Mouse (Mus musculus) thymus, adult 2 months (tissue): ENCODE measurements around the gene Zfp334.

Experiments
- CTCF ChIP-seq: fragments of 200-500 bp; IDR thresholded peaks from 2 replicates; pipeline ENCODE4 v1.5.1; 2012; ENCODE audit warnings: mild to moderate bottlenecking, control low read depth, low read length, moderate library complexity, borderline replicate concordance; ENCODE audit not compliant: control insufficient read depth, poor library complexity, insufficient read depth; ENCODE audit errors: extremely low read depth
- POLR2A ChIP-seq: fragments of 200-500 bp; IDR thresholded peaks from 2 replicates; pipeline ENCODE4 v1.6.1; 2012; ENCODE audit warnings: mild to moderate bottlenecking, low read length, control low read depth, moderate library complexity; ENCODE audit not compliant: control insufficient read depth, poor library complexity, insufficient read depth; ENCODE audit errors: extremely low read depth

DNA sequence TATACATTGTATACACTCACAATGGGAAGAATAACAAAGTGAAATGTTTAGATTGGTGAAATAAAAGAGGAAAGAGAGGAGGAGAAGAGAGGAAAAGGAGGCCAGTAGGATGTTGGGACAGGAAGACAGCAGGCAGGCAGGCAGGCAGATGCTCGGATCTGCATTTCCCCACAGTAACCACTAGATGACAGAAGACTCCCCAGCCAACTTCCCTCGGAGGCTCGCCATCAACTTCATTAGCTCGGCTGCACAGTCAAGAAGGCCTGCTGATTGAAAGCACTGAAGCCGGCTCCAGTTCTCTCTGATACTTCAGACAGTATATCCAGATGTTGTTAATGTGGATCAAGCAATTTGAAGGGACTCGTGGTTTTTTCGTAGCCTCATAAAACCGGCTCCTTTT is 3.5 kb upstream of the Zfp334 start:
- TF ChIP-seq POLR2A, result no peak
- TF ChIP-seq CTCF, result peak; percentile 35; the same call in 1 of the 2 replicates
